Comparison of ENCODE assay signal across 7 mouse cellular contexts in the genomic region with DNA sequence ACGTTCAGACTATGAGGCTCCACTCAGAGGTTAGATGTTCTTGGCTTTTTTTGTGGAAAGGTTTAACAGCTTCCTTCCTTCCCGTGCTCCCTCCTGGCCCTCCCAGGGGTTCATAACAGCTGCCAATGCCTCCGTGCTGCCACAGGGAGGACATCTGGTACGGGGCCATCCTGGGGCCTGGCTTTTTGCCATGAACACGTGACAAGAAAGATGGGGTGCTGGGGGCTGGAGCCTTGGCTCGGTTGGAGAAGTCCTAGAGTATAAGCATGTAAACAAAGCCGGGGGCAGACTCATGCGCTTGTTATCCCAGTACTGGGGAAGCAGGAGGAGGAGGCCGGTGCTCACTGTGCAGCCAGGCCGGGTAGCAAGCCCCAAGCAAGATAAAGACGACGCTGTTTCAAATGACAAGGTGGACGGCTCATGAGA.
DNase-seq lines count a peak whose midpoint lies in the region; ATAC-seq and TF ChIP-seq lines count a peak whose summit lies in the region.

No protein-coding gene starts in this region.

- no peaks in the 10 kb centered on the region for H3K36me3 ChIP-seq in hindbrain, embryonic 12.5 days
- no peaks in the 10 kb centered on the region for H3K36me3 ChIP-seq in limb, embryonic 14.5 days (ENCODE audit: control insufficient read depth, insufficient read depth, low read length)
- no peaks in the 10 kb centered on the region for H3K36me3 ChIP-seq in midbrain, embryonic 15.5 days (replicated peaks)

- ATAC-seq in hindbrain, embryonic 12.5 days (ENCODE audit: low FRiP score), result peak; percentile 36; the same call in 1 of the 2 replicates
- peak; percentile 51; the same call in 1 of the 2 replicates for ATAC-seq in limb, embryonic 14.5 days (ENCODE audit: low FRiP score, low read depth)
- peak; percentile 57 for ATAC-seq in midbrain, embryonic 15.5 days (replicated peaks)
- ATAC-seq in activated CD4-positive, CD25-positive, alpha-beta regulatory T cell, adult 4 months, result no peak

- DNase-seq in Muller cell, postnatal 12 days (ENCODE audit: inconsistent ontology term), result peak; percentile 36
- peak; percentile 71 for DNase-seq in adrenal gland, postnatal 10 days
- DNase-seq in gastrocnemius, adult 8-10 months (ENCODE audit: low spot score in 2 of 2), result peak; percentile 36 to 43
- peak; percentile 45 for DNase-seq in limb, embryonic 14.5 days (ENCODE audit: low spot score)

- peaks cover 33% of the 10 kb centered on the region for H3K4me1 ChIP-seq in hindbrain, embryonic 12.5 days
- peaks cover 20% of the 10 kb centered on the region for H3K4me1 ChIP-seq in limb, embryonic 14.5 days (ENCODE audit: control insufficient read depth, insufficient read depth, low read length)
- H3K4me1 ChIP-seq in midbrain, embryonic 15.5 days, result peaks cover 10% of the 10 kb centered on the region; the same call in 1 of the 2 replicates

- H3K9me3 ChIP-seq in hindbrain, embryonic 12.5 days (replicated peaks), result no peaks in the 10 kb centered on the region
- H3K9me3 ChIP-seq in limb, embryonic 14.5 days (ENCODE audit: control insufficient read depth, low read length), result no peaks in the 10 kb centered on the region
- no peaks in the 10 kb centered on the region for H3K9me3 ChIP-seq in midbrain, embryonic 15.5 days

- WGBS in hindbrain, embryonic 12.5 days, result 35% methylated on average over 13 of the region's 13 CpGs
- 8% methylated on average over 13 of the region's 13 CpGs for WGBS in limb, embryonic 14.5 days
- WGBS in midbrain, embryonic 15.5 days, result 46% methylated on average over 13 of the region's 13 CpGs

- no peaks in the 10 kb centered on the region for H3K27me3 ChIP-seq in hindbrain, embryonic 12.5 days
- H3K27me3 ChIP-seq in limb, embryonic 14.5 days (ENCODE audit: control insufficient read depth, insufficient read depth, low read length), result no peaks in the 10 kb centered on the region
- H3K27me3 ChIP-seq in midbrain, embryonic 15.5 days (replicated peaks), result no peaks in the 10 kb centered on the region

- H3K4me3 ChIP-seq in hindbrain, embryonic 12.5 days, result no peak overlapping the region
- H3K4me3 ChIP-seq in limb, embryonic 14.5 days (replicated peaks; ENCODE audit: low read length), result no peak overlapping the region
- H3K4me3 ChIP-seq in midbrain, embryonic 15.5 days, result no peak overlapping the region

- no peak overlapping the region for H3K4me2 ChIP-seq in hindbrain, embryonic 12.5 days (replicated peaks)
- H3K4me2 ChIP-seq in limb, embryonic 14.5 days (replicated peaks; ENCODE audit: low read depth, low read length, severe bottlenecking), result 0 out of 2 replicates have a peak overlapping the region, but pooled peaks have one; percentile 6
- no peak overlapping the region for H3K4me2 ChIP-seq in midbrain, embryonic 15.5 days

- TF ChIP-seq POLR2A in limb, embryonic 14.5 days (IDR thresholded peaks at IDR 0.05; ENCODE audit: borderline replicate concordance, extremely low read depth, insufficient read depth, insufficient read length), result no peak

- peak overlapping the region; percentile 55 for H3K27ac ChIP-seq in hindbrain, embryonic 12.5 days
- 0 out of 2 replicates have a peak overlapping the region, but pooled peaks have one; percentile 26 for H3K27ac ChIP-seq in limb, embryonic 14.5 days (replicated peaks; ENCODE audit: low read depth, low read length)
- H3K27ac ChIP-seq in midbrain, embryonic 15.5 days, result 0 out of 2 replicates have a peak overlapping the region, but pooled peaks have one; percentile 43

- H3K9ac ChIP-seq in hindbrain, embryonic 12.5 days, result no peak overlapping the region
- no peak overlapping the region for H3K9ac ChIP-seq in limb, embryonic 14.5 days (ENCODE audit: low read depth, low read length, severe bottlenecking)
- no peak overlapping the region for H3K9ac ChIP-seq in midbrain, embryonic 15.5 days
